Mouse (Mus musculus): Measurements from ENCODE around the gene Plcb4. TPM values are rescaled to one million over a fixed set of nuclear protein-coding genes. Genes with fewer than 3 reads are reported as not detected.

Plcb4 gene
- total and polyA plus RNA-seq, 3 experiments, result not detected

DNA sequence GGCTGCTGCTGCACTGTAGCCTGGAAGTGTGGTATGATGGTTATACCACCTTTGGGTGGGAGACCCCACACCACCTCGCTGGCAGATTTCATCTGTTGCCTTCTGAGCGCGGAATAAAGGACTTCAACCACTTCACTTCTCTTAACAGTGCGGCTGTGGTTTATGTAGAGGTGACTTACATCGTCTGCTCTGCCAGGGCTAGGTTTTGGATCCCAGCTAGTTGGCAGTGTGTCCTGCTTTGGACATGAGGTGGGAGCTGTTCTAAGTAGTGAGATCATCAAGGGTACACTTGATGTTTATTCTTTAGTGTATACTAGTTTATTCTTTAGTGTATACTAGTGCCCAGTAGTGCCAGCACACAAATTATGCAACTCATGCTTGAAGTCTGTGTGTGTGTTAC lies 97.0 kb downstream of the Plcb4 start:
- H3K36me3 ChIP-seq (replicated peaks in 1 of 2; ENCODE audit: control insufficient read depth in 1 of 2, insufficient read depth in 1 of 2, low read length in 1 of 2), result no peaks in the 10 kb centered on the region
- peaks cover 55% of the 10 kb centered on the region for H3K9me3 ChIP-seq (replicated peaks; ENCODE audit: low read length)
- no peak overlapping the region for H3K27ac ChIP-seq (ENCODE audit: insufficient read depth, low read depth)
- dilution Hi-C loops (cut with MboI; ENCODE audit: extremely low pct_ligation_motif_present, extremely low pct_unique_long_range_greater_than_20kb, low sequenced_read_pairs) (no loop called here), in situ Hi-C loops (cut with MboI; ENCODE audit: low pct_ligation_motif_present, low pct_unique_long_range_greater_than_20kb, low sequenced_read_pairs) (no loop called here)
- no peak for DNase-seq (ENCODE audit: extremely low read depth)
- no peak overlapping the region for H3K4me2 ChIP-seq (ENCODE audit: insufficient read depth, low read depth, poor library complexity, severe bottlenecking)
- H3K9ac ChIP-seq (ENCODE audit: insufficient read depth, low read depth), result no peak overlapping the region
- H3K4me3 ChIP-seq (replicated peaks in 1 of 3; ENCODE audit: low read depth in 2 of 3, low read length in 2 of 3, poor library complexity in 1 of 3), result no peak overlapping the region
- H3K27me3 ChIP-seq (replicated peaks), result no peaks in the 10 kb centered on the region
- no peaks in the 10 kb centered on the region for H3K4me1 ChIP-seq (ENCODE audit: control insufficient read depth in 1 of 2, insufficient read depth in 2 of 2)
- no peaks in the 10 kb centered on the region for H3K79me2 ChIP-seq (replicated peaks; ENCODE audit: control insufficient read depth, extremely low read depth, insufficient read depth, poor library complexity, severe bottlenecking)
- TF ChIP-seq HCFC1 (IDR thresholded peaks at IDR 0.05; ENCODE audit: low read depth, low read length), result no peak
- TF ChIP-seq MEF2A (IDR thresholded peaks at IDR 0.05; ENCODE audit: borderline replicate concordance, low read depth, low read length), result no peak

DNA sequence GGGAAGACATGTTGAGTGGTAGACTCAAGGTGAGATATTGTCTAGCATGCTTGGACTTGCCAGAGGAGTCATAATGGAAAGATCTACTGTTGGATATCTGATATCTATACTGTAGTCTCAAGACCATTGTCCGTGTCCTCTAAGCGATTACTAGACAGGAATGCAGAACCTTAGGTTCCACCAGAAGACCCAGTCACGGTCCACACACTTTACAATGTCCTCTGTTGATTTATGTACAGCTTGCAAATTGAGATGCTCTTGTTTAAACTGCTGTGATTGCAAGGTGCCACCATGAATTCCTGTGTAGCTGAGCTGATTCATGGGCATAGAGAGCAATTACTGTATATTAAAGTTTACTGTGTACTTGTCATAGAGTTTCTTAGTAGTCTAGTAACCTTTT lies 98.7 kb downstream of the Plcb4 start:
- dilution Hi-C loops (cut with MboI; ENCODE audit: extremely low pct_ligation_motif_present, extremely low pct_unique_long_range_greater_than_20kb, low sequenced_read_pairs) (no loop called here), in situ Hi-C loops (cut with MboI; ENCODE audit: low pct_ligation_motif_present, low pct_unique_long_range_greater_than_20kb, low sequenced_read_pairs) (no loop called here)
- Histone ChIP-seq H3K4me3 (replicated peaks in 1 of 3; ENCODE audit: low read depth in 2 of 3, low read length in 2 of 3, poor library complexity in 1 of 3) (no peak overlapping the region), H3K79me2 (replicated peaks; ENCODE audit: control insufficient read depth, extremely low read depth, insufficient read depth, poor library complexity, severe bottlenecking) (no peaks in the 10 kb centered on the region), H3K27me3 (replicated peaks) (no peaks in the 10 kb centered on the region), H3K27ac (ENCODE audit: insufficient read depth, low read depth) (no peak overlapping the region), H3K9me3 (replicated peaks; ENCODE audit: low read length) (peaks cover 50% of the 10 kb centered on the region), H3K36me3 (replicated peaks in 1 of 2; ENCODE audit: control insufficient read depth in 1 of 2, insufficient read depth in 1 of 2, low read length in 1 of 2) (no peaks in the 10 kb centered on the region), H3K4me2 (ENCODE audit: insufficient read depth, low read depth, poor library complexity, severe bottlenecking) (no peak overlapping the region), H3K4me1 (ENCODE audit: control insufficient read depth in 1 of 2, insufficient read depth in 2 of 2) (no peaks in the 10 kb centered on the region), H3K9ac (ENCODE audit: insufficient read depth, low read depth) (no peak overlapping the region)
- no peak for DNase-seq (ENCODE audit: extremely low read depth)
- TF ChIP-seq KAT2A (IDR thresholded peaks at IDR 0.05; ENCODE audit: insufficient replicate concordance, low read length) (no peak), POLR2A (IDR thresholded peaks at IDR 0.05; ENCODE audit: low read depth, low read length) (no peak), HCFC1 (IDR thresholded peaks at IDR 0.05; ENCODE audit: low read depth, low read length) (no peak), SIN3A (IDR thresholded peaks at IDR 0.05; ENCODE audit: low read length) (no peak), IRF4 (IDR thresholded peaks at IDR 0.05; ENCODE audit: low read depth, low read length) (no peak), USF1 (IDR thresholded peaks at IDR 0.05; ENCODE audit: low read depth, low read length) (no peak), MAFK (IDR thresholded peaks at IDR 0.05; ENCODE audit: insufficient replicate concordance, low read length) (no peak), E2F4 (IDR thresholded peaks at IDR 0.05; ENCODE audit: insufficient replicate concordance, low read depth, low read length) (no peak), CHD2 (IDR thresholded peaks at IDR 0.05; ENCODE audit: low read length) (no peak), JUN (IDR thresholded peaks at IDR 0.05; ENCODE audit: insufficient read depth, low read depth, low read length) (no peak), ZKSCAN1 (IDR thresholded peaks at IDR 0.05; ENCODE audit: borderline replicate concordance, low read depth, low read length) (no peak)

DNA sequence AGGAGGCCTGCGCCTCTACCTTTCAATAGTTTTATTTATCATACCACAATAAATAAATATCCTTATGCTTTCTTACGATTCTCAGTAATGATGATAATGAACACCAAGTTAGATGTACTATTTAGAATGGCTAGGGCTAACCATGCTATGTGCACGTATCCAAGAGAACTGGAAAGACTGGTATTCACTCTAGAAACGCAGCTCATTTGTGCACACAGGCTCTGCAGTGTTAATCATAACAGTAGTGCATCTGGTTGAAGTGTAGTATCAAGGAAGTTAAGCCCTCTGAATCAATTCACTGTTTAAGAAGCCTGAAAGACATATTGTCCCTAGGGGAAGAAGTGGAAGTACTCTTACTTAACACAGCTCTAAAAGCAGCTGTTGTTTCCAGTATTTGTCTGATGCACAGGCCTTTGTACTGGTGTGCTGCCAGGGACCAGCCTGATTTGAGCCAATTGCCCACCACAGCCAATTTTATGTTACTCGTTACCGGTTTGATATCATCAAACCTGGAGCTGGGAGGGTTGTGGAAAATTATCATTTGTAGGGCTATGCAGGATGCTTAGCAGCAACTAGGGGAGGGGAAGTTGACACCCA lies 100.8 kb downstream of the Plcb4 start:
- Histone ChIP-seq H3K36me3 (replicated peaks in 1 of 2; ENCODE audit: control insufficient read depth in 1 of 2, insufficient read depth in 1 of 2, low read length in 1 of 2) (no peaks in the 10 kb centered on the region), H3K4me1 (ENCODE audit: control insufficient read depth in 1 of 2, insufficient read depth in 2 of 2) (no peaks in the 10 kb centered on the region), H3K4me2 (ENCODE audit: insufficient read depth, low read depth, poor library complexity, severe bottlenecking) (no peak overlapping the region), H3K27ac (ENCODE audit: insufficient read depth, low read depth) (no peak overlapping the region), H3K79me2 (replicated peaks; ENCODE audit: control insufficient read depth, extremely low read depth, insufficient read depth, poor library complexity, severe bottlenecking) (no peaks in the 10 kb centered on the region), H3K9me3 (replicated peaks; ENCODE audit: low read length) (peaks cover 51% of the 10 kb centered on the region), H3K27me3 (replicated peaks) (no peaks in the 10 kb centered on the region), H3K9ac (ENCODE audit: insufficient read depth, low read depth) (no peak overlapping the region), H3K4me3 (replicated peaks in 1 of 3; ENCODE audit: low read depth in 2 of 3, low read length in 2 of 3, poor library complexity in 1 of 3) (no peak overlapping the region)
- dilution Hi-C loops (cut with MboI; ENCODE audit: extremely low pct_ligation_motif_present, extremely low pct_unique_long_range_greater_than_20kb, low sequenced_read_pairs) (no loop called here), in situ Hi-C loops (cut with MboI; ENCODE audit: low pct_ligation_motif_present, low pct_unique_long_range_greater_than_20kb, low sequenced_read_pairs) (no loop called here)
- no peak for DNase-seq (ENCODE audit: extremely low read depth)
- no peak for TF ChIP-seq MAX (IDR thresholded peaks at IDR 0.05; ENCODE audit: low read length)
- no peak for TF ChIP-seq GABPA (IDR thresholded peaks at IDR 0.05; ENCODE audit: insufficient replicate concordance, low read depth, low read length)
- no peak for TF ChIP-seq ZMIZ1 (IDR thresholded peaks at IDR 0.05; ENCODE audit: low read depth, low read length)
- TF ChIP-seq SIN3A (IDR thresholded peaks at IDR 0.05; ENCODE audit: low read length), result no peak
- TF ChIP-seq HCFC1 (IDR thresholded peaks at IDR 0.05; ENCODE audit: low read depth, low read length), result no peak
- TF ChIP-seq MXI1 (IDR thresholded peaks at IDR 0.05; ENCODE audit: low read depth, low read length), result no peak
- TF ChIP-seq UBTF (IDR thresholded peaks at IDR 0.05; ENCODE audit: low read depth, low read length), result no peak
- no peak for TF ChIP-seq POLR2AphosphoS2 (IDR thresholded peaks at IDR 0.05; ENCODE audit: low read depth, low read length)
- no peak for TF ChIP-seq USF2 (conservative IDR thresholded peaks at IDR 0.05; ENCODE audit: low read depth, low read length)
- no peak for TF ChIP-seq EP300 (IDR thresholded peaks at IDR 0.05; ENCODE audit: low read length)

Measured in CH12.LX (cell line).